Comparison of ENCODE assay signal across 15 mouse cellular contexts in genomic region chr3:50898179-50898578, GRCm38 (mm10).
"Had no signal": no experiment of that assay in that cellular context is flagged by ENCODE, and none has a peak within 500 bp of the region (broad histone marks: within the 10 kb centered on the region; RNA-seq: fewer than 3 reads in every experiment).

No protein-coding gene starts in this region.

- H3K27ac ChIP-seq: kidney, postnatal 0 days; limb, embryonic 12.5 days; liver, embryonic 13.5 days; lung, embryonic 15.5 days; neural tube, embryonic 12.5 days; stomach, postnatal 0 days had no signal

- H3K9me3 ChIP-seq: limb, embryonic 12.5 days; liver, embryonic 13.5 days; lung, embryonic 15.5 days; neural tube, embryonic 12.5 days had no signal

- H3K4me2 ChIP-seq: limb, embryonic 12.5 days; liver, embryonic 13.5 days; lung, embryonic 15.5 days; neural tube, embryonic 12.5 days had no signal

- H3K27me3 ChIP-seq: limb, embryonic 12.5 days; lung, embryonic 15.5 days; neural tube, embryonic 12.5 days had no signal

- H3K4me3 ChIP-seq: limb, embryonic 12.5 days; liver, embryonic 13.5 days; lung, embryonic 15.5 days; neural tube, embryonic 12.5 days had no signal

- H3K36me3 ChIP-seq: limb, embryonic 12.5 days; liver, embryonic 13.5 days; lung, embryonic 15.5 days; neural tube, embryonic 12.5 days had no signal

- H3K4me1 ChIP-seq: liver, embryonic 13.5 days; lung, embryonic 15.5 days; neural tube, embryonic 12.5 days had no signal

- DNase-seq: kidney, adult 8-10 months; kidney, postnatal 36 days; layer of hippocampus, adult 9-11 months; layer of hippocampus, postnatal 36 days; liver; liver, embryonic 13.5 days; liver, postnatal 0 days; thymus, adult 18-20 months; thymus, postnatal 25 days had no signal

- H3K9ac ChIP-seq: limb, embryonic 12.5 days; liver, embryonic 13.5 days; liver, postnatal 0 days; lung, embryonic 15.5 days; neural tube, embryonic 12.5 days had no signal

- ATAC-seq: intestine, embryonic 16.5 days; liver, postnatal 0 days had no signal
